Mouse (Mus musculus) CH12.LX (cell line): ENCODE measurements around the gene Gm9376. TPM values are rescaled to one million over a fixed set of nuclear protein-coding genes. Genes with fewer than 3 reads are reported as not detected.

Source experiments
- DNase-seq: peaks from one replicate; pipeline ENCODE4 v3.0.0-alpha.2; 2013; ENCODE audit errors: extremely low read depth
- H3K27ac ChIP-seq: 2 replicates; pipeline ENCODE4 v1.5.1; 2012; ENCODE audit warnings: low read depth, mild to moderate bottlenecking, control low read depth, moderate library complexity; ENCODE audit not compliant: insufficient read depth
- H3K27me3 ChIP-seq: replicated peaks from 2 replicates; pipeline ENCODE3; 2012; ENCODE audit warnings: inconsistent platforms
- H3K36me3 ChIP-seq, 2 experiments: replicated peaks in 1 of 2; 2 replicates each; pipeline versions ENCODE3 to v1.6.1; 2012; ENCODE audit warnings: inconsistent platforms in 1 of 2, low read length in 1 of 2, mild to moderate bottlenecking in 1 of 2, mixed read lengths in 1 of 2, moderate library complexity in 1 of 2; ENCODE audit not compliant: control insufficient read depth in 1 of 2, insufficient read depth in 1 of 2
- H3K4me1 ChIP-seq, 2 experiments: 2 replicates each; pipeline ENCODE4 v1.6.1; 2012; ENCODE audit warnings: inconsistent platforms in 1 of 2, moderate library complexity in 1 of 2; ENCODE audit not compliant: insufficient read depth in 2 of 2, control insufficient read depth in 1 of 2
- H3K4me2 ChIP-seq: 2 replicates; pipeline ENCODE4 v1.6.1; 2012; ENCODE audit warnings: low read depth, mild to moderate bottlenecking, control low read depth; ENCODE audit not compliant: poor library complexity, insufficient read depth, severe bottlenecking
- H3K4me3 ChIP-seq, 3 experiments: fragments of 150-350 bp in 1 of 3; sonication (generic) in 1 of 3; replicated peaks in 1 of 3; 2 replicates each; pipeline versions ENCODE3 to v1.5.1; 2011 to 2012; ENCODE audit warnings: low read depth in 2 of 3, low read length in 2 of 3, mild to moderate bottlenecking in 2 of 3, moderate library complexity in 2 of 3, control low read depth in 1 of 3, improper control_type of control experiment in 1 of 3, inconsistent platforms in 1 of 3, mixed read lengths in 1 of 3; ENCODE audit not compliant: poor library complexity in 1 of 3
- H3K79me2 ChIP-seq: replicated peaks from 2 replicates; pipeline ENCODE4 v1.6.1; 2012; ENCODE audit warnings: mild to moderate bottlenecking, moderate library complexity; ENCODE audit not compliant: control insufficient read depth, poor library complexity, insufficient read depth, severe bottlenecking; ENCODE audit errors: extremely low read depth
- H3K9ac ChIP-seq: 2 replicates; pipeline ENCODE4 v1.6.1; 2012; ENCODE audit warnings: low read depth, mild to moderate bottlenecking, control low read depth, moderate library complexity; ENCODE audit not compliant: insufficient read depth
- H3K9me3 ChIP-seq: replicated peaks from 2 replicates; pipeline ENCODE3; 2012; ENCODE audit warnings: low read length, inconsistent platforms, mixed read lengths
- CHD2 ChIP-seq: IDR thresholded peaks from 2 replicates; pipeline ENCODE4 v1.6.1; 2011; ENCODE audit warnings: low read length, improper control_type of control experiment
- CTCF ChIP-seq, 2 experiments: IDR thresholded peaks in 1 of 2; conservative IDR thresholded peaks in 1 of 2; 2 replicates each; pipeline ENCODE4 v1.5.1; 2011 to 2012; ENCODE audit warnings: low read depth in 2 of 2, low read length in 2 of 2, improper control_type of control experiment in 1 of 2, inconsistent platforms in 1 of 2, mild to moderate bottlenecking in 1 of 2, moderate library complexity in 1 of 2
- EP300 ChIP-seq: IDR thresholded peaks from 2 replicates; pipeline ENCODE4 v1.6.1; 2011; ENCODE audit warnings: low read length, improper control_type of control experiment
- ETS1 ChIP-seq: conservative IDR thresholded peaks from 2 replicates; pipeline ENCODE4 v1.6.1; 2012; ENCODE audit warnings: low read depth, mild to moderate bottlenecking, inconsistent platforms, low read length, improper control_type of control experiment, moderate library complexity
- GABPA ChIP-seq: IDR thresholded peaks from 2 replicates; pipeline ENCODE4 v1.6.1; 2012; ENCODE audit warnings: low read depth, low read length, improper control_type of control experiment, inconsistent platforms; ENCODE audit not compliant: insufficient replicate concordance
- IRF4 ChIP-seq: IDR thresholded peaks from 2 replicates; pipeline ENCODE4 v1.6.1; 2014; ENCODE audit warnings: low read depth, mild to moderate bottlenecking, inconsistent platforms, low read length, improper control_type of control experiment
- JUN ChIP-seq: IDR thresholded peaks from 2 replicates; pipeline ENCODE4 v1.6.1; 2011; ENCODE audit warnings: low read depth, mild to moderate bottlenecking, low read length, improper control_type of control experiment, moderate library complexity; ENCODE audit not compliant: insufficient read depth
- JUND ChIP-seq: conservative IDR thresholded peaks from 2 replicates; pipeline ENCODE4 v1.6.1; 2011; ENCODE audit warnings: low read depth, low read length, improper control_type of control experiment
- KAT2A ChIP-seq: IDR thresholded peaks from 2 replicates; pipeline ENCODE4 v1.6.1; 2012; ENCODE audit warnings: low read length, improper control_type of control experiment, inconsistent platforms; ENCODE audit not compliant: insufficient replicate concordance
- MAFK ChIP-seq: IDR thresholded peaks from 2 replicates; pipeline ENCODE4 v1.6.1; 2011; ENCODE audit warnings: low read length, improper control_type of control experiment; ENCODE audit not compliant: insufficient replicate concordance
- MAX ChIP-seq: IDR thresholded peaks from 2 replicates; pipeline ENCODE4 v1.6.1; 2011; ENCODE audit warnings: low read length, improper control_type of control experiment
- MAZ ChIP-seq: IDR thresholded peaks from 2 replicates; pipeline ENCODE4 v1.6.1; 2012; ENCODE audit warnings: low read depth, mild to moderate bottlenecking, inconsistent platforms, low read length, improper control_type of control experiment, moderate library complexity
- MEF2A ChIP-seq: IDR thresholded peaks from 2 replicates; pipeline ENCODE4 v1.6.1; 2014; ENCODE audit warnings: low read depth, mild to moderate bottlenecking, inconsistent platforms, low read length, improper control_type of control experiment, borderline replicate concordance
- MXI1 ChIP-seq: IDR thresholded peaks from 2 replicates; pipeline ENCODE4 v1.6.1; 2011; ENCODE audit warnings: mild to moderate bottlenecking, low read depth, low read length, improper control_type of control experiment
- MYC ChIP-seq: IDR thresholded peaks from 2 replicates; pipeline ENCODE4 v1.6.1; 2011; ENCODE audit warnings: low read depth, mild to moderate bottlenecking, improper control_type of control experiment, low read length
- NELFE ChIP-seq: IDR thresholded peaks from 2 replicates; pipeline ENCODE4 v1.6.1; 2011; ENCODE audit warnings: low read depth, low read length, improper control_type of control experiment
- PAX5 ChIP-seq: IDR thresholded peaks from 2 replicates; pipeline ENCODE4 v1.6.1; 2012; ENCODE audit warnings: low read length, inconsistent platforms, mixed read lengths
- POLR2A ChIP-seq: IDR thresholded peaks from 2 replicates; pipeline ENCODE4 v1.6.1; 2011; ENCODE audit warnings: low read depth, mild to moderate bottlenecking, improper control_type of control experiment, low read length
- SIN3A ChIP-seq: IDR thresholded peaks from 2 replicates; pipeline ENCODE4 v1.6.1; 2012; ENCODE audit warnings: low read length, improper control_type of control experiment, inconsistent platforms
- USF1 ChIP-seq: IDR thresholded peaks from 2 replicates; pipeline ENCODE4 v1.6.1; 2014; ENCODE audit warnings: low read depth, mild to moderate bottlenecking, inconsistent platforms, low read length, improper control_type of control experiment
- USF2 ChIP-seq: conservative IDR thresholded peaks from 2 replicates; pipeline ENCODE4 v1.6.1; 2011; ENCODE audit warnings: low read depth, low read length, improper control_type of control experiment
- ZC3H11A ChIP-seq: IDR thresholded peaks from 2 replicates; pipeline ENCODE4 v1.6.1; 2012; ENCODE audit warnings: low read depth, mild to moderate bottlenecking, inconsistent platforms, low read length, improper control_type of control experiment
- ZMIZ1 ChIP-seq: IDR thresholded peaks from 2 replicates; pipeline ENCODE4 v1.6.1; 2012; ENCODE audit warnings: low read depth, mild to moderate bottlenecking, inconsistent platforms, low read length, improper control_type of control experiment
- ZNF384 ChIP-seq: IDR thresholded peaks from 2 replicates; pipeline ENCODE4 v1.6.1; 2012; ENCODE audit warnings: low read depth, low read length, improper control_type of control experiment, inconsistent platforms
- dilution Hi-C: fragments of 300-500 bp; cut with MboI; formaldehyde crosslinking; loops from 2 replicates; pipeline ENCODE4 v1.14.3; 2020; ENCODE audit warnings: low sequenced_read_pairs; ENCODE audit not compliant: extremely low pct_unique_long_range_greater_than_20kb, extremely low pct_ligation_motif_present
- in situ Hi-C: fragments of 300-500 bp; cut with MboI; formaldehyde crosslinking; loops from 3 replicates; pipeline ENCODE4 v1.14.3; 2019; ENCODE audit warnings: low sequenced_read_pairs, low pct_ligation_motif_present, low pct_unique_long_range_greater_than_20kb, mixed read lengths
- polyA plus RNA-seq: library from polyadenylated mRNA; unstranded; fragments of >175 nt; gene quantifications from 2 replicates; pipeline ENCODE4 v1.2.1, GENCODE M21; 2012; ENCODE audit warnings: low read depth; ENCODE audit not compliant: insufficient read length
- total RNA-seq, 2 experiments: library from RNA; depleted of rRNA; stranded (reverse); fragments of 300-350 nt in 1 of 2; fragments of >200 nt in 1 of 2; gene quantifications; 2 replicates each; pipeline ENCODE4 v1.2.3; 2012 to 2014

The Gm9376 gene
- total and polyA plus RNA-seq, 3 experiments: not detected

DNA sequence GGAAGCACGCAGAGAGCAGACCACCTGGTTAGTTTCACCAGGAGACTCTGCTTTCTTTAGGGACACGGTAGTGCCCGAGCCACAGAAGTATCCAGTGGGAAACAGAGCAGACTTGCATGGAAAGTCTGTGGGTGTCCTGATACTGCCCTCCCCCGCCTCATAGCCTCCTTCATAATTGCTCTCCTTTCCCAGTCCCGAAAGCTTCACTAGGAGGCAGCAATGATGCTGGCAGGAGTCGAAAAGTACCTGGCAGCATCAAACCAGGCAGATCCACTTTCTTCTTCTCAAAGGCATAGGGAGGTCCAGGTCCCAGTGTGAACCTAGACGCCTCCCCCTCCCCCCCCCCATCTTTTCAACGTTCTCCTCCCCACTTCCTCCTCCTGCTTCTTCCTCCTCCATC is 27.4 kb upstream of the Gm9376 start:
- in situ Hi-C loops: no loop called here
- DNase-seq: no peak
- dilution Hi-C loops: no loop called here
- H3K79me2 ChIP-seq: no peaks in the 10 kb centered on the region
- H3K4me3 ChIP-seq: no peak overlapping the region
- H3K27ac ChIP-seq: no peak overlapping the region
- H3K4me2 ChIP-seq: 0 out of 2 replicates have a peak overlapping the region, but pooled peaks have one; percentile 16
- H3K4me1 ChIP-seq: peaks cover 8 to 21% of the 10 kb centered on the region in 2 experiments
- H3K9me3 ChIP-seq: peaks cover 24% of the 10 kb centered on the region
- no peaks in the 10 kb centered on the region for H3K27me3 ChIP-seq
- no peaks in the 10 kb centered on the region for H3K36me3 ChIP-seq
- no peak for TF ChIP-seq ZNF384
- TF ChIP-seq ZMIZ1: no peak
- TF ChIP-seq KAT2A: no peak
- TF ChIP-seq MXI1: no peak
- no peak for TF ChIP-seq SIN3A
- no peak for TF ChIP-seq EP300
- no peak for TF ChIP-seq MEF2A
- TF ChIP-seq MYC: no peak
- TF ChIP-seq GABPA: no peak
- TF ChIP-seq PAX5: no peak
- TF ChIP-seq, all 38 proteins: peak for 0
- no peak overlapping the region for H3K9ac ChIP-seq

DNA sequence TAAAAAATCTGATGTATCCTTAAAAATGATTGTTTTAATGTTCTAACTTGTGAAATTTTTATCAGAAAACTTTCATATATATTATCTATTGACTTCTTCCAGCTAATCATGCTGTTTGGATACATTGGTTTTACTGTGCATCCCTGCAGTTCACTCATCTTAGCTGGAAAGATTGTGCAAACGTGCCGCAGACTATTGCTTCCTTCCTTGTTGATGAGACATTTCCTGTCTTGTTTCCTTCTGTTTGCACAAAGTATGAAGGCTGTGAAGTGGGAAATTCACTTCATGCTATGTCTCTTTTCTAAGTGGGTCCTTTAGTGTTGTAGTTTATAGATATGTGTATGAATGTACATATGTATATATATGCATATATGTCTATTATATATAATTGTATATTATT is 25.3 kb upstream of the Gm9376 start:
- Histone ChIP-seq H3K27ac (no peak overlapping the region), H3K79me2 (no peaks in the 10 kb centered on the region), H3K4me1 (peaks cover 8 to 21% of the 10 kb centered on the region in 2 experiments), H3K36me3 (no peaks in the 10 kb centered on the region), H3K9me3 (peaks cover 7% of the 10 kb centered on the region), H3K4me2 (no peak overlapping the region), H3K9ac (no peak overlapping the region), H3K27me3 (no peaks in the 10 kb centered on the region), H3K4me3 (no peak overlapping the region)
- no peak for TF ChIP-seq CHD2
- dilution Hi-C loops (no loop called here), in situ Hi-C loops (no loop called here)
- DNase-seq: no peak

DNA sequence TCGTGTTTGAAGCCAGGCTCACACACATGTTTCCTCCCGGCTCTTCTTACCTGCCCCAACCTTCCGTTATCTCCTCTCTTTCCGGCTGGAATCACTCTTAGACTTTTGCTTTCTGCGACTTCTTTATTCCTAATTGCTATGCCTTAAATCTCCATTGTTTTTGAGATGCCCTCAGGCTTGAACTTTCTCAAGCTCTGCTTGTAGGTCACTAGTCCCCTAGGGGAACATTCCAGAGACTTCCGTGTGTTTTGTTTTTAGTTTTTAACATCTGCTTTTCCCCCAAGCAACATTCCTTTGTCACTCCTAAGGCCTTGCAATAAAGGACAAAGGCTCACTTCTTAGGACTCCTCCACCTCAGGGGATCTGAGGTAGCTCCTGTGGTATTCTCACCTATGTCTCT is 13.4 kb upstream of the Gm9376 start:
- dilution Hi-C loops: no loop called here
- Histone ChIP-seq H3K36me3 (no peaks in the 10 kb centered on the region), H3K27ac (no peak overlapping the region), H3K9me3 (no peaks in the 10 kb centered on the region), H3K4me3 (no peak overlapping the region), H3K4me1 (peaks cover 7 to 10% of the 10 kb centered on the region in 2 experiments), H3K27me3 (no peaks in the 10 kb centered on the region), H3K9ac (no peak overlapping the region), H3K79me2 (no peaks in the 10 kb centered on the region), H3K4me2 (no peak overlapping the region)
- in situ Hi-C loops: no loop called here
- no peak for DNase-seq
- no peak for TF ChIP-seq POLR2A
- no peak for TF ChIP-seq MAX
- no peak for TF ChIP-seq JUND
- TF ChIP-seq JUN: no peak
- no peak for TF ChIP-seq ZNF384
- no peak for TF ChIP-seq USF1
- TF ChIP-seq USF2: no peak
- TF ChIP-seq PAX5: no peak
- no peak for TF ChIP-seq ZC3H11A
- no peak for TF ChIP-seq CHD2
- TF ChIP-seq ETS1: no peak
- no peak for TF ChIP-seq NELFE
- no peak for TF ChIP-seq ZMIZ1
- no peak for TF ChIP-seq CTCF (conservative IDR thresholded peaks at IDR 0.05 in 1 of 2, IDR thresholded peaks at IDR 0.05 in 1 of 2; ENCODE audit: low read depth in 2 of 2, low read length in 2 of 2)
- TF ChIP-seq MAFK: no peak
- no peak for TF ChIP-seq IRF4
- no peak for TF ChIP-seq MAZ
- TF ChIP-seq EP300: no peak
- TF ChIP-seq, all 38 proteins: peak for 0
